ENCODE assay signal across 22 mouse cellular contexts in the genomic region with DNA sequence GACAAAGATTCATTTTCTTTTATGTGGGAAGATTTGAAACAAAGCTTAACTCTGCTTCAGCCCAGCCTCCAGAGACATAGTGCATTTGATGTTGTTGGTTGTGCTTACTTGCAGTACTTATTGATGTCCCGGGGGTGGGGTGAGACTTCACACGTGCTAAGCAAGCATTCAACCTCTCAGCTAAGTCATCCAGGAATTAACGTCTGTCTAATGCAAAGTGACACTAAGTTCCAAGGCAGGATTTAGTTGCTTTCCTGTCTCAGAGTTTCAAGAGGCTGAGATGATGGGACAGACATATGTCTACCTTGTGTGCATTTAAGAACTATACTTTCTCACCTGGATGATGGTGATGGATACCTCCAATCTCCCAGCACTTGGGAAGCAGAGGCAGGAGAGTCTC.
DNase-seq lines count a peak whose midpoint lies in the region; ATAC-seq and TF ChIP-seq lines count a peak whose summit lies in the region.
"Had no signal": no experiment of that assay in that cellular context is flagged by ENCODE, and none has a peak within 500 bp of the region (broad histone marks: within the 10 kb centered on the region; RNA-seq: fewer than 3 reads in every experiment).

No protein-coding gene starts in this region.

- TF ChIP-seq CTCF in heart, adult 2 months (IDR thresholded peaks at IDR 0.05) = no peak
- TF ChIP-seq CTCF in liver, postnatal 0 days (IDR thresholded peaks at IDR 0.05; ENCODE audit: low read depth) = no peak
- TF ChIP-seq CTCF in left cerebral cortex, adult 2 months (IDR thresholded peaks at IDR 0.05) = no peak

- no peak overlapping the region for H3K4me2 ChIP-seq in liver, postnatal 0 days (ENCODE audit: low read depth, low read length)

- TF ChIP-seq EP300 in heart, adult 2 months (IDR thresholded peaks at IDR 0.05; ENCODE audit: insufficient read depth, low read depth, low read length) = no peak
- no peak for TF ChIP-seq EP300 in liver, postnatal 0 days (IDR thresholded peaks at IDR 0.05; ENCODE audit: low read depth)

- WGBS in heart, adult 2 months = 59% methylated on average over 3 of the region's 3 CpGs
- WGBS in liver, postnatal 0 days (ENCODE audit: insufficient replicate concordance) = 68% methylated on average over 3 of the region's 3 CpGs

- peak; percentile 30 for DNase-seq in heart, adult 11 months
- DNase-seq in heart, adult 2 months = no peak
- DNase-seq in retina, adult 2 months (ENCODE audit: low read depth, low spot score) = peak; percentile 43
- DNase-seq in retina, embryonic 14.5 days (ENCODE audit: low spot score) = no peak
- DNase-seq in retina, postnatal 1 day = peak; percentile 61
- peak; percentile 52 for DNase-seq in retina, postnatal 7 days (ENCODE audit: low read depth, low spot score)
- no peak for DNase-seq in liver, postnatal 0 days
- DNase-seq in left cerebral cortex, adult 2 months (ENCODE audit: extremely low spot score in 1 of 2, low spot score in 2 of 2) = no peak
- DNase-seq: adrenal gland, adult 2 months; adrenal gland, adult 8-10 months; adrenal gland, postnatal 10 days; adrenal gland, postnatal 14 days; adrenal gland, postnatal 25 days; adrenal gland, postnatal 36 days; B cell, adult 2 months; cerebellum, adult 11 months; cerebellum, adult 11-12 months had no signal

- H3K9ac ChIP-seq in heart, adult 2 months (ENCODE audit: low read depth, low read length) = no peak overlapping the region
- no peak overlapping the region for H3K9ac ChIP-seq in liver, postnatal 0 days (replicated peaks)

- no peaks in the 10 kb centered on the region for H3K36me3 ChIP-seq in heart, adult 2 months (ENCODE audit: control insufficient read depth, insufficient read depth, low read length)
- no peaks in the 10 kb centered on the region for H3K36me3 ChIP-seq in liver, postnatal 0 days (replicated peaks; ENCODE audit: insufficient read depth, low read length)
- H3K36me3 ChIP-seq: G1E had no signal

- H3K79me2 ChIP-seq in heart, adult 2 months (replicated peaks; ENCODE audit: control insufficient read depth, insufficient read depth, low read length) = no peaks in the 10 kb centered on the region

- no peak for ATAC-seq in liver, postnatal 0 days
- ATAC-seq: activated CD4-positive, CD25-positive, alpha-beta regulatory T cell, adult 4 months; CD4-positive, CD25-positive, alpha-beta regulatory T cell, adult 4 months; Patski had no signal

- intact Hi-C loops in heart, adult 2 months (cut with DNase I) = no loop called here
- intact Hi-C loops in left cerebral cortex, adult 2 months (cut with DNase I) = no loop called here

- no peak overlapping the region for H3K4me3 ChIP-seq in heart, adult 2 months
- H3K4me3 ChIP-seq in liver, postnatal 0 days (ENCODE audit: low read depth, low read length) = no peak overlapping the region
- H3K4me3 ChIP-seq in left cerebral cortex, adult 2 months = no peak overlapping the region

- no peaks in the 10 kb centered on the region for H3K4me1 ChIP-seq in heart, adult 2 months (ENCODE audit: control insufficient read depth, insufficient read depth, low read length)
- no peaks in the 10 kb centered on the region for H3K4me1 ChIP-seq in liver, postnatal 0 days (ENCODE audit: insufficient read depth)

- H3K27ac ChIP-seq in heart, adult 2 months = no peak overlapping the region
- H3K27ac ChIP-seq in liver, postnatal 0 days (ENCODE audit: low read depth) = no peak overlapping the region
- no peak overlapping the region for H3K27ac ChIP-seq in left cerebral cortex, adult 2 months

- no peak for TF ChIP-seq POLR2A in heart, adult 2 months (IDR thresholded peaks at IDR 0.05; ENCODE audit: insufficient read depth, low read depth, low read length)

- H3K27me3 ChIP-seq in heart, adult 2 months (ENCODE audit: control insufficient read depth, insufficient read depth, low read length) = no peaks in the 10 kb centered on the region
- H3K27me3 ChIP-seq in liver, postnatal 0 days (ENCODE audit: insufficient read depth, low read length) = no peaks in the 10 kb centered on the region
- H3K27me3 ChIP-seq: CH12.LX, Patski had no signal

- H3K9me3 ChIP-seq in liver, postnatal 0 days (ENCODE audit: low read length) = no peaks in the 10 kb centered on the region
- H3K9me3 ChIP-seq: G1E had no signal

Comparison
In these comparisons a context has a peak if more than half of its experiments do, and no peak if none do; other contexts are left out.
1. DNase-seq: peak in heart, adult 11 months (single experiment), retina, adult 2 months (single experiment), retina, postnatal 1 day (single experiment) and retina, postnatal 7 days (single experiment); none in heart, adult 2 months (0 of 2), retina, embryonic 14.5 days (single experiment), liver, postnatal 0 days (single experiment) and left cerebral cortex, adult 2 months (0 of 2).